Mouse (Mus musculus) G1E-ER4 (cell line): ENCODE measurements around the gene Ceacam19. TPM values are rescaled to one million over a fixed set of nuclear protein-coding genes. Genes with fewer than 3 reads are reported as not detected.

ENCODE experiments used
- GATA1 ChIP-seq: IDR thresholded peaks from one replicate; pipeline ENCODE4 v1.8.0; 2012; ENCODE audit warnings: low read length, inconsistent platforms
- polyA plus RNA-seq: library from polyadenylated mRNA; stranded (reverse); fragments of >175 nt; gene quantifications from 2 replicates; pipeline ENCODE4 v1.2.3, GENCODE M21; 2012

The Ceacam19 gene
- polyA plus RNA-seq, 1 experiment, result not detected

- TF ChIP-seq GATA1, result no peak
Observed at GRCm38 (mm10) chr7:19861199-19861598, 26.6 kb downstream of the Ceacam19 start, which contains the start of gene Ceacam16. Ceacam16 (minus strand) TSS chr7:19861299.

GRCm38 (mm10) chr7:19859740-19860139 is 28.0 kb downstream of the Ceacam19 start:
- no peak for TF ChIP-seq GATA1

GRCm38 (mm10) chr7:19856283-19856682 is 31.5 kb downstream of the Ceacam19 start:
- no peak for TF ChIP-seq GATA1

- no peak for TF ChIP-seq GATA1
Observed at GRCm38 (mm10) chr7:19855663-19856062, 32.1 kb downstream of the Ceacam19 start.

GRCm38 (mm10) chr7:19853526-19853925 is 34.2 kb downstream of the Ceacam19 start:
- TF ChIP-seq GATA1, result no peak

DNA sequence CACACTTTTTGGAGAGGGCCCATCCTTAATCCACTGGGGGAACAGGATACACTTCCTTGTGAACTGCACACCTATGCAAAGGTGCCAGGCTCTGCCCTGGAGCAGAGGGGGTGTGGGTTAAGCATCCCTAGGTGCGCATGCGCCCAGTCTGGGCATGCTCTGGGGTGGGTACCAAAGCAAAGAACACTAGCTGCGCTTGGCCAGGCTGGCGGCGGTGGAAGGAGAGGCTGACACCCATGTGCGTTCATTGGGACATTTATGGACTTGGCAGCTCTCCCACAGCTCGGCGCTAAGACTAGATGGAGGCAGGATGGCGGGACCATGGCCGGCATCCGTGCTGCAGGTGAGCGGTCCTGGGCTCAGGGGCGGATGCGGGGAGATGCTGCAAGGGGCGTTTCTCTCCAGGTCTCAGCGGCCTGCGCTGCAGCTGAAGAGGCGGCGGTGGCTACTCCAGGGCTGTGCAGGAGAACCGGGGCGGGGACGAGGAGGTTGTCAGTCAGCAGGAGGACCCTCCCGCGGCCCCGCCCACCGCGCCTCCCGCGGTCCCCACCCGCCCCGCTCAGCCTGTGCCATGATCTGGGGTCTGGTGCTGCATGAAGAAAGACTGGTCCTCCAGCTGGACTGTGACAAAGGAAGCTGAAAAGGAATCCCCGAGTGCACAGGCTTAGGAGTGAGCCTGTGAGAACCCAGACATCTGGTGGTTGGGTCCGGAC is 35.8 kb downstream of the Ceacam19 start, which contains the start of gene Gm19345:
Gene Gm19345 (plus strand): TSS at position 146 of the 713 bp plus-strand sequence.
- no peak for TF ChIP-seq GATA1

DNA sequence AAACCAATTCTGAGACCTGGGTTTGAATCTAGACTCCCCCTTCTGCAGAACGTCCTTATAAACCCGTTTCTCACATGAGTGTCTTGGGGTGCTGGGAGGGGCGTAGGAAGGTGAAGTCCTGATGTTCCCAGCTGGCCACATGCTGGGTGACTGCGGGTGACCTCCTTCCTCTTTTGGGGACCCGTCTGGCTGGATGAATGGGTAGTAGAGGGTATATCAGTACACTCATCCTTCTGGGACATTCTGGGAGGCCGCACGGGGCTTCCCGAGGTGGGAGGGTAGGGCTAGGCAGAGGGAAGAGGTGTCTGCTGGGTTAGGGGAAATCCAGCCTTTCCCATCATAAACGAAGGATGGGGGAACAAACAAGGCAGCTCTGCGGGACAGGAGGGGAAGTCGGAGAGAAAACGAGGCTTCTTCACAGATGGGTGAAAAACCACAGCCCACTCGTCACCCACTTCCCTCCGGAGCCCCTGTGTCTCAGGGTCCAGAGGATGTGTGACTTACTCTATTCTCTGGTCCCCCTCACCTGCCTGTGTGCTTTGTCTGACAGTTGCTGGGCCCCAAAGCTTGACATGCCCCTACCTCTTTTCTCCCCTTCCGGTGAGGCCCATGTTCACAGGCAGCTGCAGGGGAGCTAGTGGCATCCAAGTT is 43.1 kb downstream of the Ceacam19 start:
- no peak for TF ChIP-seq GATA1

DNA sequence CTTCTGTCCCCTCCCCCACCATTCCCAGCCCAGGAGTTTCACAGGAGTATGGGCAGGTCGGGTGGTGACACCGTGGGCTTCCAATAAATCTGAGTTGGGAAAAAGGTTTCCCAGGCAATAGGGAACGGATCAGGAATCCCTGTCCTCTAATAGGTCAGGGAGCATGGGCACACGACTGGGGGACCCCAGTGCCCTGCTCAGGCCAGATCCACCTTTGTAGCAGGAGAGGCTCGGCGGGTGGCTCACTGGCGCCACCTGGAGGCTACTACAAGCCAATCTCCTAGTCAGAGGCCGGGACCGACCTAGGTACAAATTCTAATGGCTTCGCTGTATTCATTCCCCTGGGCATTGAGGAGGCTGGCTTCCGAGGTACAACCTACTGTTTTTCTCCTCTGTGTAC is 44.2 kb downstream of the Ceacam19 start:
- TF ChIP-seq GATA1, result no peak

- TF ChIP-seq GATA1, result no peak
Observed at GRCm38 (mm10) chr7:19842885-19843504, 44.8 kb downstream of the Ceacam19 start.

DNA sequence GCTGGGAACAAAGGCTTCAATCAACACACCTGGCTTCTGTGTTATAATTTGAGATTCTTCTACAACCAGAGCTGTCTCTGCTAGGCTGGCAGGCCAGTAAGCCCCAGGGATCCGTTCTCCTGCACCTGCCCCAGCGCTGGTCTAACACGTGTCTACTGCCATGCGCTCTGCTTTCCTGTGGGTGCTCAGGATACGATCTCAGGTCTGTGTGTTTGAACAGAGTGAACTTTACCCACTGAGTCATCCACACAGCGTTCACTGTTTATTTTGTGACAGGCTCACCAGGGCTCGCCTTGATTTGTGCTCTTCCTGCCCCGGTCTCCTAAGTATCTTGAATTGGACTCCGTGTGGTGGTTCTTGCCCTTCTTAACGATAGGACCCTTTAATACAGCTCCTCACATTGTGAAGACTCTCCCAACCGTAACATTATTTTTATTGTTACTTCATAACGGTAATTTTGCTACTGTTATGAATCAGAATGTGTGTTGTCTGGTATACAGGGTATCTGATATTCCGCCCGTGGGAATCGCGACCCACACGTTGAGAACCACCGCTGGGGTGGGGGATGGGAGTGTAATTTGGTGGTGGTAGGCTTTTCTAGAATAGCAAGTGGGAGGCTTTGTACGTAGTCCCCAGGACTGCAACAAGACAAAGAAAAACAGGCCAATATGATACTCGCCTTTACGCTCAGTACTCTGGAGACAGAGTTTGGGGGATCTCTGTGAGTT is 45.9 kb downstream of the Ceacam19 start:
- TF ChIP-seq GATA1, result no peak

- no peak for TF ChIP-seq GATA1
Observed at GRCm38 (mm10) chr7:19840936-19841335, 46.8 kb downstream of the Ceacam19 start.

DNA sequence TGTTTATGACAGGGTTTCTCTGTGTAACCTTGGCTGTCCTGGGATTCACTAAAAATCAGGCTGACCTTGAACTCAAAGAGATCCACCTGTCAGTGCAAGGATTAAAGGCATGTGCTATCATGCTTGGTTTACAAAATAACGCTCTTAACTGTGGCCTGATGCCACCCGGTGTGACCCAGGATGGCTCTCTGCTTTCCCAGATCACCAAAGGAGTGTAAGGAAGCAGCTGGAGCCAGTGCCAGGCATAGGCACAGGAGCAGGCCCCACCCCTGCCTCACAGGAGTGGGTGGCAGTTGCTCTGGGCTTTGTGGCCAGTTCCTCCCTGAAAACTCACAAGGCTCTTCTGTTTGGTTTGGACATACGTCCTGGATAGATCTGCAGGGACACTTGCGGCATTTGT is 47.4 kb downstream of the Ceacam19 start:
- no peak for TF ChIP-seq GATA1

DNA sequence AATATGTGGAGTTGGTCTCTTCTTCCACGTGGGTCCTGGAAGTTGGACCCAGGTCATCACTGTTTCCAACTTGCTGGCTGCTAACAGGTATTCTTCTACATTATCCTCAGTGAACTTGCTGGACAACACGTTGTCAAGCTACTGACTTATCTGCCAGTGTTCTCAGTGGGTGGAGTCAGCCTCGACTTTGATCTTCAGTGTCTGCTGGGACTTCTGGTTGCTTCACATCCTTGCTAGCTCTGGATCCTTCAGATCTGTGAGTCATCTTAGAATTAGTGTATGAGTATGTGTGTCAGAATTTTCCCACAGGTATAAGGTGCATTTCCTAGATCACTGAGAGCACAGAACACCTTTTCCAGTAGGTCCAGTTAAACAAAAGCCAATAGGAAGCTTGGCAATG is 50.9 kb downstream of the Ceacam19 start:
- TF ChIP-seq GATA1, result no peak

DNA sequence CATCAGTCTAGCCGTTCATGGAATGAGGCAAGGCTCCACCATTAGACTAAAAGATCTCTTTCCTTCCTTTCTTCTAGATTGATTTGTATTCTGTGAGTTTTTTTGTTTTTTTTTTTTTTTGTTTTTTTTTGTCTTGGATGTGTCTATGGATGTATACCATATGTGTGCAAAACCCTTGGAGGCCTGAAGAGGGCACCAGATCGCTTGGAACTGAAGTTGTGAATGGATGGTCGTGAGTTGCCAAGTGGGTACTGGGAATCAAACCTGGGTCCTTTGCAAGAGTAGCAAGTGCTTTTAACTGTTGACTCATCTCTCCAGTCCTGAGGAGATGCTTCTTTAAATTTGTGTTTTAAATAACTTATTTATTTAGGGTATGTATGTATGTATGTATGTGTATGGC is 53.7 kb downstream of the Ceacam19 start:
- TF ChIP-seq GATA1, result no peak

DNA sequence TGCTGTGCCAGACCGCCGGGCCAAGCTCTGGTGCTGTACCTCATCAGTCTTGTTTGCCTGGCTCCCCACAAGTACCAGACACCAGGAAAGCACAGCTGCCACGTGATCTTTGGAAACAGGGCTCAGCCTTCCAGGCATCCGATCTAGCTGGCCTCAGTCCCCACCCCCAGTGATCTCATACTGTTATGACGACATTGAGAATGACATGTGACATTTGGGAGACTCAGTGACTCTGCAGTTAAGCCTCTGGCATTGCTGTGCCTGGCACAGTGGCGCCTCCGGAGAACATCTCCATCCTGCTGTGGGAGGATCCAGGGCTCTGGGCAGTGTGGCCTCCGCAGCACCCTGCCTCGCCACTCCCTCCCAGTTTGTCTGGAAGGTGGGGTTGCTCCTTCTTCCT is 55.9 kb downstream of the Ceacam19 start:
- TF ChIP-seq GATA1, result no peak

DNA sequence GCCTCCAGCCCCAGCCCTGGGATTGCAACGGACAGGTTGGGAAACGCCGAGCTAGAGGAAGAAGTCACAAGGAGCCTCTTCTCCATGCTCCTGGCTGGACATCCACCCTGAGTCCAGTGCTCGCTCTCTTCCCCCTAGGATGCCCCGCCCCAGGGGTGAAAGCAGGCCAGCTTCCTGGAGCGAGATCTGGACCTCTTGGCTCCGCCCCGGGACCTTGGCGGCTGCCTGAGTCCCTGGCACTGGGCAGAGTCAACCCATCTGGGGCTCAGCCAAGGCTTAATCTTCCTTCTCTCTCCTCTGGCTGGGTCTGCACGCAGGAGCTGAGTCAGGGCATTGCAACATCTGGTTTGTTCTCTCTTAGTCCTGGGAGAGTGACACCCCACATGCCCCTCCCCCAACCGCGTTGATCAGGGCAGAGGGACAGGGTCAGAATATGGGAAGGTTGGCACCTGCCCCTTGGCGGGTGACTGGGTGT is 57.0 kb downstream of the Ceacam19 start:
- no peak for TF ChIP-seq GATA1
